Mouse (Mus musculus): ENCODE results near the gene Akirin2.
"Not testable (repeated sequence)": the region's sequence is repeated elsewhere in the genome, so short reads cannot be mapped to it uniquely, and the experiment has no call there.

The Akirin2 gene

GRCm38 (mm10) chr4:34550748-34551097 is at the start of gene Akirin2:
Gene Akirin2, plus strand, starts transcription at chr4:34550937.
- no peak for DNase-seq (ENCODE audit: low read depth, low spot score)

DNA sequence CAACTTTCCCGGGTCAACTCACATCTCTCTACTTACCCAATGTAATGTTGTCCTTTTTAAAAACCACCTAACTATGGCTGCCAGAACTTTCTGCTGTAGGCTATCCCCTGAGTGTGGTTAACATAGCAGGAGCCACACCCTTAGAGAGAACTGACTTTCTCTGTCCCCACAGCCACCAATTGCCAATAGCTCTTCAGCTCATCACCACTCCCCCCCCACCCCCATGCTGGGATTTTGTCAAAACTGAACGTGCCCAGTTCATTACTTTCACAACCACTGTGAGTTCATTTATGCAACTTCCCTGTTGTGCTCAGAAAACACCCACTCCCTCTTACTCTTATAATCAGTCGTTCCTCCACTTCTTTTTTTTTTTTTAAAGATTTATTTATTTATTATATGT is 40.4 kb upstream of the Akirin2 start:
- no peak for DNase-seq (ENCODE audit: low read depth, low spot score)

GRCm38 (mm10) chr4:34522846-34523245 is 27.9 kb upstream of the Akirin2 start:
- DNase-seq (ENCODE audit: low read depth, low spot score): no peak

DNA sequence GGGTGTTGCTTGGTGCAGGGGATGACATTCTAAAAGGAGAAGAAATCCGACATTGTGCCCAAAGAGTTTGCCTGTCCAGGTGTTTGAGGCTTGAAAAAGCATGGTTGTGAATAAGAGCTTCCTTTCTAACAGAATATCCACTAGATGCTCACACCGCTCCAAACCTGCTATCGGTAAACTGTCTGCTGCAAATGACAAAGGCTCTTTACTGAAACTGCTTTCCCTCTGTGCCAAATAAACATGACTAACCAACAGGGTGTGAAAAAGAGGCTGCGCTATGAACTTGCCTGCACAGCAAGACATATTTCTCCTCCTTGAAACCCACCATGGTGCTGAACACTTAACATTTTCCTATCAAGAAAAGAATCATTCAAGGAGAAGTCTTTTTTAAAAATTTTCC is 27.2 kb upstream of the Akirin2 start:
- no peak for DNase-seq (ENCODE audit: low read depth, low spot score)

- DNase-seq (ENCODE audit: low read depth, low spot score): no peak
These were observed 24.0 kb upstream of the Akirin2 start for GRCm38 (mm10) chr4:34526771-34527170.

DNA sequence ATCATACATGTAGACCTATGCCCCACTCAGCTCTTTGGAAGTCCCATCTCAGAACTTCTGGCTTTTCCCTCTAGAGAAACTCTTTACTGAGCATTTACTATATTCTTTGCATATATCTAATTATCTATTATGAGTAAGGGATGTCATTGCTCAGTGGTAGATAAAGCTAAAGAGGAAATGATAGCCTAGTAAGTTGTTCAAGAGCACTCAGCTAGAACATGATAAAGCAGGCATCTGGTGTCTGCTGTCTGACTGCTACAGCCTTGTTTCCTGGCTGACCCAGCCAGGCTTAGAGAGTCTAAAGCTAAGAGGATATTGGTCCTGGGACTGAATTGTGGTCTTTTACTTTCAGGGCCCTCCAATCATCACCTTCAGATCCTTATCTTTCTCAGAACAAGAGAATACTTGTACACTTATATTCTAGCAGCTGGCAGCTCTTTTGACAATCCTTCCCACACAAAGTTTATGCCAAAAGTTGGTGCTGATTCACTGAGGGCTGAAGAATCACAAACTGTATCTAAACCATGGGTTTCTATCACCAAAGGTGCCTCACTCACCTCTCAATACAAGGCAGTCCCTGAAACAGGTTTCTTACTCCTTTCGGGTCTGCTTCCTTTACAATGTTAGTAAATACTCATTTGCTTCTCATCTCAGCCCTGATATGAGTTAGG is 22.2 kb upstream of the Akirin2 start:
- no peak for DNase-seq (ENCODE audit: low read depth, low spot score)

- DNase-seq (ENCODE audit: low read depth, low spot score): no peak
These were observed 21.4 kb upstream of the Akirin2 start for GRCm38 (mm10) chr4:34529379-34529778.

DNA sequence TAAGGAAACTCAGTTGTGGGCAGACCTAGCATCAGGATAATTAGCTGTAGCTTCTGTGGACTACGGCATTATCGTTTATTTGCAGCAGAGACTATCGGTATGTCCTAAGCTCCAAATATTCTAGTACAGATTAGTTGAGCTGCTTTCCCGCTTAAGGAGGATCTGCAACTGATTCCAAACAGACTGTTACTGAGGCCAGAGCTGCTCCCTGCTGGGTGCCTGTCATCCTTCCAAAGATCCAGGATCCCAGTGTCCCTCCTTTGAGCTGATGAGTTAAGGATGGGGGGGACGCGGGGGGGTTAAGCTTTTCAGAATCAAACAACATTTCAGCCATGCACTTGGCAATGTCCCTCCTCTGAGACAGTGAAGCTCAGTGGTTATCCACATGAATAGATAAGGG is 20.8 kb upstream of the Akirin2 start:
- no peak for DNase-seq (ENCODE audit: low read depth, low spot score)

DNA sequence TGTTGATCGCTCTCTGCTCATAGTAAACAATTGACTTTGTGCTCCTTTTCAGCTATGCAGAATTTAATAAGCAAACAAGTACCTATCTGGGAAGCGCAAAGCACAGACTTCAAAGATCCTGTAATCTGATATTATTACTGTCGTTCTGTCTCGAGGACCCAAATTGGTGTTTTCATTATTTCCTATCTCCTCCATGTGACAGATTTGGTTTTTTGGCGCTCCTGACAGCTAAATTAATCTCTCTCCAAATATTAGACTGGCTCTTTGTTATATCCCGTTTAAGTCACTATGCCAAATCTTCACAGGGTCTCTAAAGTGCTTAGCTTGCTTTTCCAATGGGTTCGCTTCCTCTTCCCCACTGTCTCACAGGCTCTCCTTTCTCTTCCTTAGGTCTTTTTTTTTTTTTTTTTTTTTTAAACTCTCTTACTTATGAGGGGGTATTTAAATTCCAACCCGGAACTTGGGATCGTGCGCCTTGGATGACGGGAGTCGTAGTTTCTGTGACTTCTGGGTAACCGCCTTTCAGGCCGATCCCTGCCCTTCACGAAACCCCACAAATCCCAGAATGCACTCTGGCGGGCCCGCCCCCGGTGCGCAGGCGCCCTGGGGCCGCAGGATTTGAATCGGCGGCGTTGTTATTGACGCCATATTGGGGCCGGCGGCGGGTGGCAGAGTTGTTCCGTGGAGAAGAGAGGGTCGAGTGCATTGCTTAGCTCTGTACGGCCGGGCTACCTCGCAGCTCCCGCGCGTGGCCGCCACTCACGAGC is 573 bp upstream of the Akirin2 start:
- DNase-seq (ENCODE audit: low read depth, low spot score): peak; percentile 89

DNA sequence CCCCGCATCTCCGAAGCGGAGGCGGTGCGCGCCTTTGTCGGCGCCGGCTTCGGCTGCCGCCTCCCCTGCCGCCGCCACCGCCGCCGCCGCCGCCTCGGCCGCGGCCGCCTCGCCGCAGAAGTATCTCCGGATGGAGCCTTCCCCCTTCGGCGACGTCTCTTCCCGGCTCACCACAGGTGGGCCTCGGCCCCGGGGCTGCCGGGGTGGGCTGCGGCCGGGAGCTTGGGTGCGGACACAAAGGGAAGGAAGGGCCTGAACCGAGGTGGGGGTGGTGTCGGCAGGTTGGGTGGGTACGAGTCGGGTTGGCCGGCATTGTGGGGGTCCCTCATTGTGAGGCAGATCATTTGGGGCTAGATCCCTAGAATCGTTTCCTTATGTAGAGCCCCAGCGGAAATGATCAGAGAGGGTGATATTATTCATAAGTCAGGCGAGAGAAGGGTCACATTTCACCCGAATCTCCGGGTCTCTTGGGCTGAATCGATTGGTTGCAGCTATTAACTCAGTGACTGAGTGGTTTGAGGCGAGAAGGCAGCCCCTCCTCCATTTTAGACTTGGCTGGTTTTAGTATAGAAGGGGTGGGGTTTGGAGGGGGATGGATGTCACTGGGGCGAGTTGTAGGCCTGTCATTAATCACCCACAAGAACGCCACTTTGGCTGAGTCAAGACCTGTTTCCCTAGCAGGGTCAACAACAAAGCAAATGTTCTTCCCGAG is 517 bp downstream of the Akirin2 start:
- DNase-seq (ENCODE audit: low read depth, low spot score): peak; percentile 33

DNA sequence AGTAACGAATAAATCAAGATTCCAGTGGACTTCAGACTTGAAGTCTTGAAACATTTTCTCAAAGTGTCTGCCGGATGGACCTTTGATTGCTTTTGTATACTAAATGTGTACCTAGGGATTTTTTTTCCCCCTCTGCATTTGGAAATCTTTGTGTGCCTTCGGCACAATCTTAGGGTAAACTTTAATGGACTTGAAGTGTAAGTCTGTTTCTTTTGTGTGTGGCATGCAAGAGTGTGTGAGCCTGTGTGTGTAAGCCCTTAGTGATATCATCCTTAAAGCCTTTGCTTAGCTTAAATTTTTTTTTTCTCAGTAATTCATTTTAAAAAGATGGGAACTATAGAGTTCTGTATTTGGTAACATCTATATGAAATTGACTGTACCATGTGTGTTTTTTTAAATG is 1.2 kb downstream of the Akirin2 start:
- no peak for DNase-seq (ENCODE audit: low read depth, low spot score)

DNA sequence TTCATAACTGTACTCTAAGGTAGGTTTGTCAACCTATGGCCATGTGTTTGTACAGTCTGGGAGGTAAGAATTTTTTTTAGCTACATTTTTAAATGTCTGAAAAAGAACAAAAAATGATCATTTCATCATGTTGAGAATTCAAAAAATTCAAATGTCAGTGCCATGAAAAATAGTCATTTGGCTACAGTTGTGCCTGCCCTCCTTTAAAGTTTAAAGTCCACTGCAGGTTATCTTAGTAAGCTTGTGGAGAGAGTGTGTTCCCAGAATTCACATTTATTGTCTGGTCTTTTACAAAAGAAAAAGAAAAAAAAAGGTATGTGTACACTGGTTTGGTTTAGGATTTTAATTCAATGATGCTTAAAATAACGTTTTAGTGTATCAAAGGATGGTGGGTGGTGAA is 3.9 kb downstream of the Akirin2 start:
- no peak for DNase-seq (ENCODE audit: low read depth, low spot score)

DNA sequence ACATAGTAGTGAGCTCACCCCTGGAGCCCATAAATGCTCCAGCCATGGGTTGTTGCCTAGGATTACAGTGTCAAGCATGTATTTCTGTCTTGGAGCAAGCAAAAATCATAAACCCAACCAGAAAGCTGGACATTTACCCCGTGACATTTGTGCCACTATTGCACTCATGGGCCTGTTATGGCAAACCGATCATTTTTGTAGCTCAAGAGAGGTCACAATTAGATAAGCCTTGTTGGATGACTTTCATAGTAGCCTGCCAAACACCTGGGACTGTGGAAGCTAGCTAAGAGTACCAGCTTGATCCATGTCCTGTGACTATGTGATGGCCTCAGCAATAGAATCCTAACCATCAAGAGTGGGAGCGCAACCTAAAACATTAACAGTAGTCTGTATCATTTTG is 4.9 kb downstream of the Akirin2 start:
- no peak for DNase-seq (ENCODE audit: low read depth, low spot score)

DNA sequence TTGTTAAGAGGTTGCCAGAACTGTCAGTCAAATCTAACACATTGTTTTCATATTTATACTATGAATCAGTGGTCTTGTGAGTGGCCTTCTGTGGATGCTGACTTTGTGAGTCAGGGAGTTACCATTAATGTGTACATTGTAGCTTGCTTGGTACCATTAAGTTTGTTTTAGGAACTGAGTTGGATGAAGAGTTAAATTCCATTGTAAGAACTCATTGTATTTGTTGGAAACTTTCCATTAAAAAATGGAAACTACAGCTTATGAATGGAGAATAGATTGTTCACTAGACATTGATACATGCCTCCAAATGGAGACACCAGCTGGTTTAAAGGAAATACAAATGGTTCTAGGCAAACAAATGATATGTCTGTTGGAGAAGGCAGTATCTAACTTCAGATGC is 5.4 kb downstream of the Akirin2 start:
- no peak for DNase-seq (ENCODE audit: low read depth, low spot score)

GRCm38 (mm10) chr4:34560971-34561370 is 10.2 kb downstream of the Akirin2 start:
- no peak for DNase-seq (ENCODE audit: low read depth, low spot score)

DNA sequence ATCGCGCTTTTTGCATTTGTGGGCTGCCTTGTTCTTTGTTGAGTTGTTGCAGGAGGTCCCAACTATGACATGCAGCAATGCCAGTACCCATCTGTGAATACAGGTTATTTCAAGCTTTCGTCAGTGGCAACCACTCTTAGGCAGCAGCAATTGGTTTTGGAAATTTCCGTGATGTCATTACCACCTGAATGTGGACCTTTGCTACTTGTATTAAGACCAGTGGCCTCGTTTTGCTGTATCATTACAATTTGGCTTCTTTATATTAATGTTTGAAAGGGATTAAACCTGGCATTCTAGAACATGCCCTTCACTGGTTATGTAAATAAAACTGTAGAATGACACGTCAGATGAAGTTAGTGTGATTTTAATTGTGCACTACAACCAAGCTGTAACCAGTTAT is 15.5 kb downstream of the Akirin2 start:
- DNase-seq (ENCODE audit: low read depth, low spot score): no peak

GRCm38 (mm10) chr4:34572876-34573275 is 22.1 kb downstream of the Akirin2 start:
- no peak for DNase-seq (ENCODE audit: low read depth, low spot score)

DNA sequence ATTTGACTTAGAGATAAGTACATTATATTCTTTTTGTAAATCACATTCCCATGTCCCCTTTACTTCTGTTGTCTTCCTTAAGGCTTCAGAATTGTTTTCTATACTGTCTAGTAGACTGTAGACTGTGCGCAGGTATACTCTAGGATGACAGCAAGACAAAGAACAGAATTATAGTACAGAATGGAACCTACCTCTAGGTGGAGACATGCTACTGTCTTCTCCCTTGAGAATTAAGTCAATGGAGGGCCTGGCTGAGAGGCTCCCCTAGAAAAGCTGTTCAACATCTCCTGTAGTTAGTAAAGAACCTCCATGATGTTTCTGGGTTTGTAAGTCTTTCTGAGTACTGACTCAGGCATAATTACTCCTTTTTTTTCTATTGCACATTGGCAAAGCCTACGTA is 26.3 kb downstream of the Akirin2 start:
- DNase-seq (ENCODE audit: low read depth, low spot score): no peak

DNA sequence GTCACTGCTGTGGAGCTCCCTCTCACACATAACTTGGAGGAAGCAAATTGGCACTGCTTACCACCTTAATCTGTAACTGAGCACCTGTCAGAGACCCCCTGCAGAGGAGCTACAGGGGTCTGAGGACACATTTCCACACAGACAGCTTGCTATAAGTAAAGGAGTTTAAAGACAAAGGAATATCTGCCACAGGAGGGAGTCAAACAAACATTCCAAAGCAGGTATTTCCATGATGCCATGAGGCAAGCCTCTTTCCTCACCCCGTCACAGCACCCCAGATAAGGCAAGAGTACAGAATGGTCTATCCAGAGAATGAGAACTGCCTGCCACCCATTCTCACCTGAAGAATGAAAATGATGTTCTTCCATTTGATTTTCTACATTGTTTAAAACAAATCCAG is 28.5 kb downstream of the Akirin2 start:
- no peak for DNase-seq (ENCODE audit: low read depth, low spot score)

GRCm38 (mm10) chr4:34581489-34581888 is 30.8 kb downstream of the Akirin2 start:
- DNase-seq (ENCODE audit: low read depth, low spot score): not testable (repeated sequence)

DNA sequence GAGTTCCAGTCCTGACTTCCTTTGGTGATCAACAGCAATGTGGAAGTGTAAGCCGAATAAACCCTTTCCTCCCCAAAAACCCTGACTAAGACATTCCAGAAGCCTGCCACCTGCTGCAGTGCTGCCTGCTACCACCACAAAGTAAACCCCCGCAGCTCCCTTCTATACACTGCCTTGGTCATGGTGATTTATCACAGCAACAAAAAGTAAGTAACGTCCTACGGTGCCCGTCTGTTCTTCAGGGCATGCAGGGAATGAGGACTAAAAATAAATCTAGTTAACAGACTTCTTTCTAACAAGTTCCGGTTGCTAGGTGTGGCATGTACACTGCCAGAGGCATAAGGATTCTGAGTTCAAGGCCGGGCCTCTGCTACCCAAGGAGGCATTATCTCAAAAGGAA is 31.3 kb downstream of the Akirin2 start:
- no peak for DNase-seq (ENCODE audit: low read depth, low spot score)

DNA sequence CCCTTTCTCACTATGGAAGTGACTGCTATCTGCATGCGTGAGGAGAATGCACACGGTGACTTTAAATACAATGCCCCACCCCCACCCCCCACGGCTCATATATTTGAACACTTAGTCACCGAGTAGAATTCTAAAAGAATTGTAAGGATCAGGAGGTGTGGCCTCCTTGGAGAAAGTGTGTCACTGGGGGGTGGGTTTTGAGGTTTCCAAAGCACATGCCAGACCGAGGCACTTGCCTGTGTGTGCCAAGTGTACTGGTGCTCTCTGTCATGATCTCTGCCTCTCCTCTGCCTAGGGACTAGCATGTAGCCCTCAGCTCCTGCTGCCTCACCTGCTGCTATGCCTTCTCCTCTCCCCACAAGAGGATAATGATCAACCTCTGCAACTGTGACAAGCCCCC is 31.7 kb downstream of the Akirin2 start:
- no peak for DNase-seq (ENCODE audit: low read depth, low spot score)

- no peak for DNase-seq (ENCODE audit: low read depth, low spot score)
These were observed 32.7 kb downstream of the Akirin2 start for GRCm38 (mm10) chr4:34583427-34583826.
